Mouse (Mus musculus) bone marrow macrophage, adult 2 months (primary cell): ENCODE results near the gene Abhd6.

ENCODE experiments used
- CTCF ChIP-seq: IDR thresholded peaks from 2 replicates; pipeline ENCODE4 v1.5.1; 2012; ENCODE audit warnings: low read depth, mild to moderate bottlenecking, low read length, moderate library complexity
- POLR2A ChIP-seq: IDR thresholded peaks from 2 replicates; pipeline ENCODE4 v1.6.1; 2012; ENCODE audit warnings: mild to moderate bottlenecking, low read depth, low read length, borderline replicate concordance

GRCm38 (mm10) chr14:7971889-7972493 lies 30.7 kb upstream of the Abhd6 start:
- TF ChIP-seq POLR2A (no peak), CTCF (no peak)
